Mouse (Mus musculus) adrenal gland, postnatal 0 days (tissue): ENCODE data around the gene Vmn1r53. TPM values are rescaled to one million over a fixed set of nuclear protein-coding genes. Genes with fewer than 3 reads are reported as not detected.

Source experiments
- polyA plus RNA-seq: library from polyadenylated mRNA; unstranded; fragments of >200 nt; fragmentation: Nextera tagmentation; extraction: Ambion mirVana; gene quantifications from 2 replicates; pipeline ENCODE4 v1.2.1, GENCODE M21; 2015

Vmn1r53 gene
- 0.15 TPM in 1 of 2 replicates, not detected in the other for polyA plus RNA-seq

DNA sequence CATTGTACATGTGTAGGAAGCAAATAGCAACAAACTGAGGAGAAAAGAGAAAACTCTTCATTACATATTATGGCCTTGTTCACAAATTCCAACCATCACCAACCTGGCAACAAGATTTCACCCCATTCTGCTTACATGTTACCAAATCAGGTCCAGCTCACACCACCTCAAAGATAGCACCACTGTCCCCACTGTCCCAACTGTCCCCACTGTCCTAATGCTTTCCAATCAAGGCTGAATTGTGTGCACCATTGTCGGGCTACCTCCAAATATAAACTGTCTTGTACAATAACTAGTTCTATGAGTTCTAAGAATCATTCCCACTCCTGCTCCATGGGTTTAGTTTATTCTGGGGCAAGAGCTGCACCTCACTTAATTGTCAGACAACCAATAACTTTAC lies at the start of gene Vmn1r53:
Vmn1r53 (minus strand) TSS at position 101 of the 400 bp plus-strand sequence.

DNA sequence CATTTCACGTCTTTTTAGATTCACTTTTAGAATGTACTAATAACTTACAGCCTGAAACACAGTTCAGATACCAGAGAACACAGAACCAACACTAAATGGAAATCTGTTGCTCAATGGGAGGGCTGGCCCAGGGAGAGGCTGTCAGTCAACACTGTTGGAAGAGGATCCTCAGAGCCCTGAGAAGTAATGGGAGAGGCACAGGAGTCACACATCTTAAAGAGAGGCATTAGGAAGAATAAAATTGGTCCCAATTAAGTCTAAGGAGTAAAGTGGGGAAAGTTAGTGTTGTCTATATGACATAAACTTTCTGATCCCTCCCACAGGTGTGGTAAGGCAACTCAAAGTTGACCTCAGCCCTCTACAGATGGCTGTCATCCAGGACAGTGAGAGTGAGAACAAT lies 21.8 kb upstream of the Vmn1r53 start, which contains the start of gene Vmn1r54:
Vmn1r54 (plus strand) TSS at position 301 of the 400 bp plus-strand sequence.

DNA sequence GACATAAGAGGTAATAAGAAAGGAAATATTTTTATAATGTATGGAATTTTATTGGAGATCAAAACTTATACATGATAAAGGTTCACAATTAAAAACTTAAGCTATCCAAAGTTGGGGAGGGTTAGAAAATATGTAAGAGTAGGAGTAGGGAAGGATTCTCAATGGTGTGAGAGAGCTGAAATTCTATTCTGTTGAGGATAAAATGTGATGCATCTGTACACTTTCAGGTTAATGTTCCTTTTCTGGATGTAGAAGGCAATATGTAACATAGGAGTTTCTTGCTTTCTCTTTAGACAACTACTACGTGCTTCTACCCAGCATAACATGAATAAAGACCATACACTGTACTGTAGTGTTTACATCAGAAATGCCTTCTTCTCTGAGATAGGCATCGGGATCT lies 21.7 kb downstream of the Vmn1r53 start, which contains the start of gene V1ra8:
V1ra8 (plus strand) TSS at position 301 of the 400 bp plus-strand sequence.

DNA sequence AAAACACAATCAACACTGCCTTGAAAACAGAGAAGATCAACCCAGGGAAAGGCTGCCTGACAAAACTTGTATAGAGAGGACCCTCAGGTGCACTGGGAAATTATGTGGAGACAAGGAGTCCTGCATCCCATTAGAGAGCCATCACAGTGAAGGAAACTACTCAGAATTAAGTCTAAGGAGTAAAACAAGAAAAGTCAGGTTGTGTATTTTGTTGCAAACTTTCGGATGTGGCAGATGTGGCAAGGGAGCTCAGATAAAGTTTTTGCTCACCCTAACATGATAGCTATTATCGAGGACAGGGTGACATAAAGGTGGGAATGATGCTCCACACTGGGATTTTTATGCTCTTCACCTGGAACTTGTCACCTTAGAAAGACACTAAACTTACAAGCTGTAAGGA lies 49.7 kb downstream of the Vmn1r53 start, which contains the start of gene Vmn1r52:
Vmn1r52 (plus strand) TSS at position 301 of the 400 bp plus-strand sequence.

Other genes starting within 250 kb of the Vmn1r53 start
- not detected in 2 replicates for gene Vmn1r47, start 208.3 kb downstream of the Vmn1r53 start, polyA plus RNA-seq
- not detected in 2 replicates for gene Vmn1r48, start 187.6 kb downstream of the Vmn1r53 start, polyA plus RNA-seq
- gene Vmn1r49, start 145.9 kb downstream of the Vmn1r53 start, polyA plus RNA-seq: not detected in 2 replicates
- gene Vmn1r50, start 123.0 kb downstream of the Vmn1r53 start, polyA plus RNA-seq: not detected in 2 replicates
- 0.03 TPM in 1 of 2 replicates, not detected in the other for gene Vmn1r51, start 101.8 kb downstream of the Vmn1r53 start, polyA plus RNA-seq
- gene Vmn1r52, start 49.6 kb downstream of the Vmn1r53 start, polyA plus RNA-seq: not detected in 2 replicates
- not detected in 2 replicates for gene V1ra8, start 21.6 kb downstream of the Vmn1r53 start, polyA plus RNA-seq
- not detected in 2 replicates for gene Vmn1r54, start 21.9 kb upstream of the Vmn1r53 start, polyA plus RNA-seq
- not detected in 2 replicates for gene BC048671, start 76.8 kb upstream of the Vmn1r53 start, polyA plus RNA-seq
- gene Chst13, start 100.7 kb upstream of the Vmn1r53 start, polyA plus RNA-seq: 0.59 and 0.68 TPM in 2 replicates
- gene Uroc1, start 108.8 kb upstream of the Vmn1r53 start, polyA plus RNA-seq: 1.4 TPM in 2 replicates
- gene Zxdc, start 145.1 kb upstream of the Vmn1r53 start, polyA plus RNA-seq: 8.4 and 8.5 TPM in 2 replicates
- 0.03 TPM in 1 of 2 replicates, not detected in the other for gene Cfap100, start 204.4 kb upstream of the Vmn1r53 start, polyA plus RNA-seq
- 9.5 and 12.2 TPM in 2 replicates for gene Klf15, start 238.1 kb upstream of the Vmn1r53 start, polyA plus RNA-seq